Mouse (Mus musculus) thymus, postnatal 0 days (tissue): Measurements from ENCODE around the gene Ifit3. TPM values are rescaled to one million over a fixed set of nuclear protein-coding genes. Genes with fewer than 3 reads are reported as not detected.
A peak's percentile ranks its signal among the peaks of the same experiment; 100 is the strongest.
"Not testable (repeated sequence)": the region's sequence is repeated elsewhere in the genome, so short reads cannot be mapped to it uniquely, and the experiment has no call there.

Source experiments
- DNase-seq: peaks from one replicate; pipeline ENCODE4 v3.0.0-alpha.2; 2015; ENCODE audit warnings: low spot score
- polyA plus RNA-seq: library from polyadenylated mRNA; unstranded; fragments of >200 nt; fragmentation: Nextera tagmentation; extraction: Ambion mirVana; gene quantifications from 2 replicates; pipeline ENCODE4 v1.2.1, GENCODE M21; 2015

Ifit3 gene
- polyA plus RNA-seq, 1 experiment from 2014 or later, result 32.1 TPM

GRCm38 (mm10) chr19:34587898-34588692 is 4.8 kb downstream of the Ifit3 start:
- not testable (repeated sequence) for DNase-seq

GRCm38 (mm10) chr19:34588959-34589358 is 5.6 kb downstream of the Ifit3 start:
- DNase-seq, result no peak

- no peak for DNase-seq
These were observed 10.1 kb downstream of the Ifit3 start for GRCm38 (mm10) chr19:34593456-34593855.

GRCm38 (mm10) chr19:34594523-34594922 is 11.2 kb downstream of the Ifit3 start:
- DNase-seq, result not testable (repeated sequence)

GRCm38 (mm10) chr19:34596811-34597210 is 13.5 kb downstream of the Ifit3 start:
- no peak for DNase-seq

- no peak for DNase-seq
These were observed 15.0 kb downstream of the Ifit3 start for GRCm38 (mm10) chr19:34598341-34598740.

- not testable (repeated sequence) for DNase-seq
These were observed 15.9 kb downstream of the Ifit3 start for GRCm38 (mm10) chr19:34599250-34599649.

GRCm38 (mm10) chr19:34601888-34602287 is 18.6 kb downstream of the Ifit3 start, which contains the start of gene Ifit1bl1:
TSS of gene Ifit1bl1 (minus strand) at chr19:34601956.
- DNase-seq, result not testable (repeated sequence)

GRCm38 (mm10) chr19:34605472-34605871 is 22.1 kb downstream of the Ifit3 start:
- no peak for DNase-seq

- not testable (repeated sequence) for DNase-seq
These were observed 24.1 kb downstream of the Ifit3 start, which contains the start of gene Ifit3b for GRCm38 (mm10) chr19:34607237-34608051. TSS of gene Ifit3b (plus strand) at chr19:34607970.

GRCm38 (mm10) chr19:34610118-34610517 is 26.8 kb downstream of the Ifit3 start:
- DNase-seq, result not testable (repeated sequence)

GRCm38 (mm10) chr19:34612243-34613001 is 29.1 kb downstream of the Ifit3 start:
- DNase-seq, result not testable (repeated sequence)

GRCm38 (mm10) chr19:34620871-34621270 is 37.5 kb downstream of the Ifit3 start:
- no peak for DNase-seq

- no peak for DNase-seq
These were observed 40.5 kb downstream of the Ifit3 start for GRCm38 (mm10) chr19:34623781-34624180.

GRCm38 (mm10) chr19:34624663-34625062 is 41.3 kb downstream of the Ifit3 start:
- no peak for DNase-seq

GRCm38 (mm10) chr19:34627496-34627895 is 44.2 kb downstream of the Ifit3 start:
- DNase-seq, result no peak

GRCm38 (mm10) chr19:34631487-34631886 is 48.2 kb downstream of the Ifit3 start:
- no peak for DNase-seq

GRCm38 (mm10) chr19:34633484-34633883 is 50.2 kb downstream of the Ifit3 start:
- DNase-seq, result no peak

GRCm38 (mm10) chr19:34636933-34637557 is 53.7 kb downstream of the Ifit3 start:
- DNase-seq, result peak; percentile 45
